Mouse (Mus musculus) midbrain, embryonic 16.5 days (tissue): ENCODE data around the gene Slc15a2. TPM values are rescaled to one million over a fixed set of nuclear protein-coding genes. Genes with fewer than 3 reads are reported as not detected.

Source experiments
- ATAC-seq: fragments of 200-750 bp; cut with Nextera tagmentation; 2 replicates; pipeline ENCODE4 v1.8.0; 2017; ENCODE audit warnings: moderate TSS enrichment
- H3K27ac ChIP-seq: fragments of 300-500 bp; sonication (generic); 2 replicates; pipeline ENCODE4 v1.5.1; 2014; ENCODE audit warnings: mild to moderate bottlenecking, low read length, mixed read lengths
- H3K27me3 ChIP-seq: fragments of 300-500 bp; sonication (generic); 2 replicates; pipeline ENCODE4 v1.6.1; 2014; ENCODE audit warnings: low read depth, low read length, mixed read lengths; ENCODE audit not compliant: control insufficient read depth, insufficient read depth
- H3K36me3 ChIP-seq: fragments of 300-500 bp; sonication (generic); 2 replicates; pipeline ENCODE4 v1.6.1; 2014; ENCODE audit warnings: mild to moderate bottlenecking, low read length, moderate library complexity, mixed read lengths; ENCODE audit not compliant: control insufficient read depth, insufficient read depth
- H3K4me1 ChIP-seq: fragments of 300-500 bp; sonication (generic); 2 replicates; pipeline ENCODE4 v1.6.1; 2014; ENCODE audit warnings: mild to moderate bottlenecking, low read length, mixed read lengths; ENCODE audit not compliant: control insufficient read depth, insufficient read depth
- H3K4me2 ChIP-seq: fragments of 300-500 bp; sonication (generic); 2 replicates; pipeline ENCODE4 v1.6.1; 2014; ENCODE audit warnings: mild to moderate bottlenecking, low read length, mixed read lengths
- H3K4me3 ChIP-seq: fragments of 300-500 bp; sonication (generic); 2 replicates; pipeline ENCODE4 v1.5.1; 2014; ENCODE audit warnings: low read depth, mild to moderate bottlenecking, low read length, moderate library complexity, mixed read lengths
- H3K9ac ChIP-seq: fragments of 300-500 bp; sonication (generic); 2 replicates; pipeline ENCODE4 v1.6.1; 2014; ENCODE audit warnings: low read depth, low read length, mixed read lengths
- H3K9me3 ChIP-seq: fragments of 300-500 bp; sonication (generic); replicated peaks from 2 replicates; pipeline ENCODE4 v1.6.1; 2014; ENCODE audit warnings: mild to moderate bottlenecking, low read length, mixed read lengths; ENCODE audit not compliant: control insufficient read depth, poor library complexity, severe bottlenecking
- WGBS: fragments of 180-500 bp; shearing (Covaris S2); extraction: QIAGEN DNeasy Blood & Tissue Kit; methylation state at CpG from one replicate; pipeline ENCODE4 v1.1.7; 2014; 5-methylcytosine and 5-hydroxymethylcytosine counted together
- polyA plus RNA-seq: library from polyadenylated mRNA; unstranded; fragments of >200 nt; fragmentation: Nextera tagmentation; extraction: Ambion mirVana; gene quantifications from 2 replicates; pipeline ENCODE4 v1.2.1, GENCODE M21; 2015

Gene Slc15a2
- polyA plus RNA-seq, 1 experiment from 2014 or later = 12.5 TPM

GRCm38 (mm10) chr16:36775658-36776057 lies 9.1 kb downstream of the Slc15a2 start:
- Histone ChIP-seq H3K9ac (no peak overlapping the region), H3K27me3 (no peaks in the 10 kb centered on the region), H3K27ac (no peak overlapping the region), H3K4me1 (no peaks in the 10 kb centered on the region), H3K4me2 (no peak overlapping the region), H3K36me3 (no peaks in the 10 kb centered on the region), H3K9me3 (no peaks in the 10 kb centered on the region), H3K4me3 (no peak overlapping the region)
- 74% methylated on average over 6 of the region's 6 CpGs for WGBS
- no peak for ATAC-seq

- Histone ChIP-seq H3K27me3 (no peaks in the 10 kb centered on the region), H3K27ac (no peak overlapping the region), H3K4me3 (no peak overlapping the region), H3K4me2 (no peak overlapping the region), H3K9ac (no peak overlapping the region), H3K4me1 (no peaks in the 10 kb centered on the region), H3K9me3 (no peaks in the 10 kb centered on the region), H3K36me3 (no peaks in the 10 kb centered on the region)
- no peak for ATAC-seq
- whole genome bisulfite sequencing = 92% methylated on average over 5 of the region's 5 CpGs
Observed at GRCm38 (mm10) chr16:36772996-36773395, 11.8 kb downstream of the Slc15a2 start.

GRCm38 (mm10) chr16:36771703-36772102 lies 13.1 kb downstream of the Slc15a2 start:
- H3K27me3 ChIP-seq = no peaks in the 10 kb centered on the region
- H3K27ac ChIP-seq = no peak overlapping the region
- H3K9me3 ChIP-seq = no peaks in the 10 kb centered on the region
- no peaks in the 10 kb centered on the region for H3K4me1 ChIP-seq
- H3K4me2 ChIP-seq = no peak overlapping the region
- WGBS = 92% methylated on average over 3 of the region's 3 CpGs
- no peak overlapping the region for H3K4me3 ChIP-seq
- no peak overlapping the region for H3K9ac ChIP-seq
- no peak for ATAC-seq
- no peaks in the 10 kb centered on the region for H3K36me3 ChIP-seq

- Histone ChIP-seq H3K9me3 (no peaks in the 10 kb centered on the region), H3K27me3 (no peaks in the 10 kb centered on the region), H3K27ac (no peak overlapping the region), H3K4me2 (no peak overlapping the region), H3K4me3 (no peak overlapping the region), H3K36me3 (no peaks in the 10 kb centered on the region), H3K4me1 (no peaks in the 10 kb centered on the region), H3K9ac (no peak overlapping the region)
- WGBS = 62% methylated on average over 2 of the region's 2 CpGs
- no peak for ATAC-seq
Observed at GRCm38 (mm10) chr16:36771244-36771643, 13.5 kb downstream of the Slc15a2 start.

GRCm38 (mm10) chr16:36770830-36771229 lies 13.9 kb downstream of the Slc15a2 start:
- H3K4me1 ChIP-seq = no peaks in the 10 kb centered on the region
- no peak overlapping the region for H3K4me3 ChIP-seq
- H3K9me3 ChIP-seq = no peaks in the 10 kb centered on the region
- no peaks in the 10 kb centered on the region for H3K36me3 ChIP-seq
- 38% methylated on average over 4 of the region's 4 CpGs for WGBS
- no peak overlapping the region for H3K4me2 ChIP-seq
- H3K27ac ChIP-seq = no peak overlapping the region
- no peaks in the 10 kb centered on the region for H3K27me3 ChIP-seq
- no peak for ATAC-seq
- no peak overlapping the region for H3K9ac ChIP-seq

- Histone ChIP-seq H3K4me1 (no peaks in the 10 kb centered on the region), H3K4me3 (no peak overlapping the region), H3K9me3 (no peaks in the 10 kb centered on the region), H3K4me2 (no peak overlapping the region), H3K27me3 (no peaks in the 10 kb centered on the region), H3K27ac (no peak overlapping the region), H3K36me3 (no peaks in the 10 kb centered on the region), H3K9ac (no peak overlapping the region)
- ATAC-seq = no peak
- WGBS = 76% methylated on average over 8 of the region's 13 CpGs
Observed at GRCm38 (mm10) chr16:36770191-36770771, 14.5 kb downstream of the Slc15a2 start.

- Histone ChIP-seq H3K27ac (no peak overlapping the region), H3K27me3 (no peaks in the 10 kb centered on the region), H3K36me3 (no peaks in the 10 kb centered on the region), H3K4me1 (no peaks in the 10 kb centered on the region), H3K4me2 (no peak overlapping the region), H3K9ac (no peak overlapping the region), H3K4me3 (no peak overlapping the region), H3K9me3 (no peaks in the 10 kb centered on the region)
- ATAC-seq = no peak
- 91% methylated on average over 3 of the region's 3 CpGs for WGBS
Observed at GRCm38 (mm10) chr16:36751979-36752378, 32.8 kb downstream of the Slc15a2 start.

GRCm38 (mm10) chr16:36747767-36748166 lies 37.0 kb downstream of the Slc15a2 start:
- ATAC-seq = no peak

GRCm38 (mm10) chr16:36747068-36747467 lies 37.7 kb downstream of the Slc15a2 start:
- Histone ChIP-seq H3K27me3 (no peaks in the 10 kb centered on the region), H3K4me1 (no peaks in the 10 kb centered on the region), H3K27ac (no peak overlapping the region), H3K4me3 (no peak overlapping the region), H3K4me2 (no peak overlapping the region), H3K9me3 (no peaks in the 10 kb centered on the region), H3K9ac (no peak overlapping the region), H3K36me3 (no peaks in the 10 kb centered on the region)
- 83% methylated on average over 4 of the region's 4 CpGs for WGBS
- ATAC-seq = no peak

More at GRCm38 (mm10) chr16:36747767-36748166, 37.0 kb downstream of the Slc15a2 start:
- Histone ChIP-seq H3K27me3 (no peaks in the 10 kb centered on the region), H3K27ac (no peak overlapping the region), H3K4me3 (no peak overlapping the region), H3K36me3 (no peaks in the 10 kb centered on the region), H3K4me1 (no peaks in the 10 kb centered on the region), H3K4me2 (no peak overlapping the region), H3K9me3 (no peaks in the 10 kb centered on the region), H3K9ac (no peak overlapping the region)
- 68% methylated on average over 2 of the region's 2 CpGs for WGBS
